Mouse (Mus musculus): ENCODE data around the gene Ano7. TPM values are rescaled to one million over a fixed set of nuclear protein-coding genes. Genes with fewer than 3 reads are reported as not detected.
"Not testable (repeated sequence)": the region's sequence is repeated elsewhere in the genome, so short reads cannot be mapped to it uniquely, and the experiment has no call there.

Gene Ano7
- polyA plus RNA-seq, 1 experiment from 2014 or later: 0.32 TPM

DNA sequence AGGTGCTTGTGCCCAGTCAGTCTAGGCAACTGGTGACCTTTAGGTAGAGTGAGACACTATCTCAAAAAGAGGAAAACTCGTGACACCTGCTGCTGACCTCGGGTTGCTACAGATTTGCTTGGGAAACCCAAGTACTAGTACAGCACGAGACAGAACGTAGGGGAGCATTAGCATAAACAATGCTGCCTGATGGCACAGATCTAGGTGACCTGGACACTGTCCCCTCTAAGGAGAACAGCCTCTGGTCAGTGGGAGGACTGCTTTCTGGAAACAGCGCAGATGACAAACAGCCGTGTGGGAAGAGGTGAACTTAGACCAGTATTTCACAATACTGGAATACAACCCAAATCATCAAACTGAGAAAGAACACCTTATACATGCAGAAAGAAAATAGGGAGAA, 58.4 kb downstream of the Ano7 start:
- DNase-seq (ENCODE audit: low spot score) (no peak), ATAC-seq (ENCODE audit: insufficient read depth, low FRiP score, low TSS enrichment) (no peak)
- no peak overlapping the region for H3K4me2 ChIP-seq (ENCODE audit: low read depth)
- H3K4me3 ChIP-seq (ENCODE audit: low read depth, low read length): no peak overlapping the region
- H3K9me3 ChIP-seq (ENCODE audit: control insufficient read depth, low read length): no peaks in the 10 kb centered on the region
- H3K27me3 ChIP-seq (ENCODE audit: control insufficient read depth, insufficient read depth, low read length): no peaks in the 10 kb centered on the region
- peaks cover 15% of the 10 kb centered on the region for H3K36me3 ChIP-seq (ENCODE audit: control insufficient read depth, insufficient read depth, low read length)
- H3K27ac ChIP-seq (ENCODE audit: low read depth, low read length): no peak overlapping the region
- H3K9ac ChIP-seq (ENCODE audit: low read length): no peak overlapping the region
- no peaks in the 10 kb centered on the region for H3K4me1 ChIP-seq (ENCODE audit: control insufficient read depth, insufficient read depth, low read length)
- WGBS: 88% methylated on average over 6 of the region's 6 CpGs

DNA sequence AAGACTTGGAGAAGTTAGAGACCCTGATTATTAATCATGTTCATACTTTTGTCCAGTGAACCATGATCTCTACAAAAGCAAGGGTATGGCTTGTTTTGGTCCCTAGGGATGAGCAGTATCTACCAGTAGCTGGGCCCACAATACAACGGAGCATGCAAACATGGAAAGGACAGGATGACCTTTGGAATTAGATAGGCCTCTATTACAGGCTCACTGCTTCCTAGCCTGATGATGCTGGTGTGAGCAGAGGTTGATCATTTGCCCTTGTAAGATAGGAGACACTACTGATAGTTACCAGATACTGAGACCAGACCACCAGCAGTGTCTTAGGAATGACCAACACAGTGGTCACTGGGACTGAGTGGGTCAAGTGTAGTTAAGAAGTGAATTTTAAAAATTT, 65.6 kb downstream of the Ano7 start:
- Histone ChIP-seq H3K36me3 (ENCODE audit: control insufficient read depth, insufficient read depth, low read length) (peaks cover 2% of the 10 kb centered on the region; the same call in 1 of the 2 replicates), H3K9me3 (ENCODE audit: control insufficient read depth, low read length) (no peaks in the 10 kb centered on the region), H3K4me2 (ENCODE audit: low read depth) (no peak overlapping the region), H3K9ac (ENCODE audit: low read length) (no peak overlapping the region), H3K27ac (ENCODE audit: low read depth, low read length) (no peak overlapping the region), H3K4me3 (ENCODE audit: low read depth, low read length) (no peak overlapping the region), H3K27me3 (ENCODE audit: control insufficient read depth, insufficient read depth, low read length) (no peaks in the 10 kb centered on the region), H3K4me1 (ENCODE audit: control insufficient read depth, insufficient read depth, low read length) (peaks cover 5% of the 10 kb centered on the region; the same call in 1 of the 2 replicates)
- no peak for DNase-seq (ENCODE audit: low spot score)
- ATAC-seq (ENCODE audit: insufficient read depth, low FRiP score, low TSS enrichment): no peak
- 89% methylated on average over 1 of the region's 1 CpGs for WGBS

- WGBS: 6% methylated on average over 18 of the region's 18 CpGs
- Histone ChIP-seq H3K4me2 (ENCODE audit: low read depth) (peak overlapping the region; percentile 92), H3K4me1 (ENCODE audit: control insufficient read depth, insufficient read depth, low read length) (peaks cover 6% of the 10 kb centered on the region; the same call in 1 of the 2 replicates), H3K36me3 (ENCODE audit: control insufficient read depth, insufficient read depth, low read length) (no peaks in the 10 kb centered on the region), H3K27me3 (ENCODE audit: control insufficient read depth, insufficient read depth, low read length) (no peaks in the 10 kb centered on the region), H3K9ac (ENCODE audit: low read length) (peak overlapping the region; percentile 77), H3K27ac (ENCODE audit: low read depth, low read length) (peak overlapping the region; percentile 60), H3K4me3 (ENCODE audit: low read depth, low read length) (peak overlapping the region; percentile 89), H3K9me3 (ENCODE audit: control insufficient read depth, low read length) (no peaks in the 10 kb centered on the region)
- DNase-seq (ENCODE audit: low spot score) (peak; percentile 76), ATAC-seq (ENCODE audit: insufficient read depth, low FRiP score, low TSS enrichment) (peak; percentile 67)
These were observed 70.8 kb downstream of the Ano7 start for GRCm38 (mm10) chr1:93444405-93445110.

GRCm38 (mm10) chr1:93445111-93445821, 71.5 kb downstream of the Ano7 start:
- DNase-seq (ENCODE audit: low spot score) (peak; percentile 82), ATAC-seq (ENCODE audit: insufficient read depth, low FRiP score, low TSS enrichment) (peak; percentile 94)
- WGBS: under 1% methylated on average over 72 of the region's 84 CpGs
- H3K4me3 ChIP-seq (ENCODE audit: low read depth, low read length): peak overlapping the region; percentile 89
- H3K9ac ChIP-seq (ENCODE audit: low read length): peak overlapping the region; percentile 77
- no peaks in the 10 kb centered on the region for H3K27me3 ChIP-seq (ENCODE audit: control insufficient read depth, insufficient read depth, low read length)
- H3K9me3 ChIP-seq (ENCODE audit: control insufficient read depth, low read length): no peaks in the 10 kb centered on the region
- peaks cover 6% of the 10 kb centered on the region; the same call in 1 of the 2 replicates for H3K4me1 ChIP-seq (ENCODE audit: control insufficient read depth, insufficient read depth, low read length)
- H3K27ac ChIP-seq (ENCODE audit: low read depth, low read length): peak overlapping the region; percentile 60
- H3K4me2 ChIP-seq (ENCODE audit: low read depth): peak overlapping the region; percentile 92
- H3K36me3 ChIP-seq (ENCODE audit: control insufficient read depth, insufficient read depth, low read length): no peaks in the 10 kb centered on the region

GRCm38 (mm10) chr1:93445822-93446162, 72.1 kb downstream of the Ano7 start:
- DNase-seq (ENCODE audit: low spot score) (no peak), ATAC-seq (ENCODE audit: insufficient read depth, low FRiP score, low TSS enrichment) (no peak)
- Histone ChIP-seq H3K27ac (ENCODE audit: low read depth, low read length) (peak overlapping the region; percentile 60), H3K27me3 (ENCODE audit: control insufficient read depth, insufficient read depth, low read length) (no peaks in the 10 kb centered on the region), H3K4me2 (ENCODE audit: low read depth) (peak overlapping the region; percentile 92), H3K9me3 (ENCODE audit: control insufficient read depth, low read length) (no peaks in the 10 kb centered on the region), H3K4me1 (ENCODE audit: control insufficient read depth, insufficient read depth, low read length) (peaks cover 6% of the 10 kb centered on the region; the same call in 1 of the 2 replicates), H3K4me3 (ENCODE audit: low read depth, low read length) (peak overlapping the region; percentile 89), H3K9ac (ENCODE audit: low read length) (peak overlapping the region; percentile 77), H3K36me3 (ENCODE audit: control insufficient read depth, insufficient read depth, low read length) (no peaks in the 10 kb centered on the region)
- 19% methylated on average over 3 of the region's 3 CpGs for WGBS

GRCm38 (mm10) chr1:93450118-93450517, 76.4 kb downstream of the Ano7 start:
- not testable (repeated sequence) for H3K9me3 ChIP-seq (ENCODE audit: control insufficient read depth, low read length); H3K27me3 ChIP-seq (ENCODE audit: control insufficient read depth, insufficient read depth, low read length); DNase-seq (ENCODE audit: low spot score); H3K9ac ChIP-seq (ENCODE audit: low read length); H3K4me2 ChIP-seq (ENCODE audit: low read depth); ATAC-seq (ENCODE audit: insufficient read depth, low FRiP score, low TSS enrichment); H3K4me3 ChIP-seq (ENCODE audit: low read depth, low read length); H3K4me1 ChIP-seq (ENCODE audit: control insufficient read depth, insufficient read depth, low read length); H3K27ac ChIP-seq (ENCODE audit: low read depth, low read length); H3K36me3 ChIP-seq (ENCODE audit: control insufficient read depth, insufficient read depth, low read length)
- 85% methylated on average over 5 of the region's 5 CpGs for WGBS

DNA sequence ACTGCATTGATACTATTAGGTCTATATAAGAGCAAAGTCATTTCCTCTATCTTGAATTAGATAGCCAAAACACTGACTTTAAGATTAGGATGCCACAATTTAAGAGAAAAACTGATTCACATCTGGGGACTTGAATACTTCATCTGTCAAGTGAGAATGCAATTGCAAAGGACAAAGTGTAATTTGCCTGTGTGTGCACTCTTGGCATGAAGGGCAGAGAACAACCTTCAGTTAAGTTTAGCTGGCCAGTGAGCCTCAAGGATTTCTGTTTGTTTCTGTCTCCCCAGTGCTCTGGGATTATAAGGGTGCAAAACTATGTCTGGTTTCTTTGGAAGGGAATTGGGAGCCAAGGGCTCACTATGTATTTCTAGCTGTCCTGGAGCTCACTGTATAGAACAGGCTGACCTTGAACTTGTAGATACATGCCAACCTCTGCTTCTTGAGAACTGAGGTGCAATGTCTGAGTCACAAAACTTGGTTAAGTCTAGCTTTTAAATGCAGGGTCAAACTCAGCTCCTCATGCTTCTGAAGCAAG, 80.1 kb downstream of the Ano7 start:
- no peaks in the 10 kb centered on the region for H3K36me3 ChIP-seq (ENCODE audit: control insufficient read depth, insufficient read depth, low read length)
- H3K27me3 ChIP-seq (ENCODE audit: control insufficient read depth, insufficient read depth, low read length): no peaks in the 10 kb centered on the region
- H3K4me1 ChIP-seq (ENCODE audit: control insufficient read depth, insufficient read depth, low read length): no peaks in the 10 kb centered on the region
- H3K9me3 ChIP-seq (ENCODE audit: control insufficient read depth, low read length): no peaks in the 10 kb centered on the region
- no peak for ATAC-seq (ENCODE audit: insufficient read depth, low FRiP score, low TSS enrichment)
- no peak for DNase-seq (ENCODE audit: low spot score)
- no peak overlapping the region for H3K27ac ChIP-seq (ENCODE audit: low read depth, low read length)
- H3K9ac ChIP-seq (ENCODE audit: low read length): no peak overlapping the region
- H3K4me3 ChIP-seq (ENCODE audit: low read depth, low read length): no peak overlapping the region
- H3K4me2 ChIP-seq (ENCODE audit: low read depth): no peak overlapping the region

Data from neural tube, embryonic 11.5 days (tissue).